Mouse (Mus musculus): Measurements from ENCODE around the gene Zfp618. TPM values are rescaled to one million over a fixed set of nuclear protein-coding genes. Genes with fewer than 3 reads are reported as not detected.

Zfp618 gene
- polyA plus RNA-seq, 1 experiment from 2014 or later: 18.6 TPM

DNA sequence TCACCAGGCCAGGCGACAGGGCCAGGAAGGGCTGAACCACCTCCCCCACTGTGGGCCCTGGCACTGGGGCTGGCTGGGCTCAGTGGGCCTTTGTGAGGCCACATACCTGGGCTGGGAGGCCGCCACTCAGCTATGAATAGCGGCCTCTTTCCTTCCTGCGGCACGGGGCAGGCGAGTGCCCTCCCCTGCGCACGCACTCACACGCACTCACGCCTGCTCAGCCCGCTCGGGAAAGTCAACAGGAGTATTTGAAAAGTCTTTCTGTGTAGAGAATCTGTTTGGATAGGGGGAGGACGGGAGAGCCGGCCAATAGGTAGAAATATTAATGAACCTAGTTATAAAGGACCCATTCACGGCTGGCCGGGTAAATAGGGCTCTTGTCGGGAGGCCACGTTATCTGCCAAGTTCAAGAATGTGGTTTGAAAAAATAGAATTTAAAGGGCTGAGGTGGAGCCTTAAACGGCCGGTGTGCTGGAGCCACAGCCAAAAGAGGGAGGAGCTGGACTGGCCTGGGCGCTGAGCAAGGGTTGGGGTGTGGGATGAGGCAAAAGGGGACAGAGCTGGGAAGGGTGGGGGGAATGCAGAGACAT is 221.0 kb downstream of the Zfp618 start:
- H3K4me2 ChIP-seq (replicated peaks): no peak overlapping the region
- peak; percentile 55 for ATAC-seq (replicated peaks)

More for the DNA sequence above, 221.0 kb downstream of the Zfp618 start:
- Histone ChIP-seq H3K9me3 (no peaks in the 10 kb centered on the region), H3K27ac (replicated peaks) (no peak overlapping the region), H3K4me1 (peaks cover 3% of the 10 kb centered on the region; the same call in 1 of the 2 replicates), H3K36me3 (no peaks in the 10 kb centered on the region), H3K4me3 (no peak overlapping the region), H3K27me3 (no peaks in the 10 kb centered on the region), H3K9ac (replicated peaks) (no peak overlapping the region)
- 17% methylated on average over 21 of the region's 21 CpGs for WGBS

Other genes starting within 250 kb of the Zfp618 start
- gene Ambp, start 189.2 kb downstream of the Zfp618 start, polyA plus RNA-seq (2015; fragmentation: Nextera tagmentation; extraction: Ambion mirVana): 2.1 TPM in 1 of 2 replicates, not detected in the other
- not detected in 2 replicates for gene Kif12, start 206.6 kb downstream of the Zfp618 start, polyA plus RNA-seq (2015; fragmentation: Nextera tagmentation; extraction: Ambion mirVana)
- gene Col27a1, start 248.4 kb downstream of the Zfp618 start, polyA plus RNA-seq (2015; fragmentation: Nextera tagmentation; extraction: Ambion mirVana): 1.3 and 1.4 TPM in 2 replicates